Mouse (Mus musculus) ES-Bruce4 (cell line): ENCODE data around the gene Gcsam. TPM values are rescaled to one million over a fixed set of nuclear protein-coding genes. Genes with fewer than 3 reads are reported as not detected.

Experiments used
- H3K27ac ChIP-seq: 2 replicates; pipeline ENCODE4 v1.5.1; 2012; ENCODE audit warnings: low read length, inconsistent platforms; ENCODE audit not compliant: insufficient read depth
- H3K27me3 ChIP-seq: 2 replicates; pipeline ENCODE4 v1.6.1; 2012; ENCODE audit warnings: mild to moderate bottlenecking, low read length, inconsistent platforms; ENCODE audit not compliant: control insufficient read depth, poor library complexity, insufficient read depth, severe bottlenecking
- H3K36me3 ChIP-seq: 2 replicates; pipeline ENCODE4 v1.6.1; 2012; ENCODE audit warnings: inconsistent platforms, mild to moderate bottlenecking, low read length, moderate library complexity; ENCODE audit not compliant: control insufficient read depth, poor library complexity, insufficient read depth, severe bottlenecking
- H3K4me1 ChIP-seq: one replicate; pipeline ENCODE4 v1.8.1; 2011; ENCODE audit warnings: low read length; ENCODE audit not compliant: control insufficient read depth, insufficient read depth
- H3K4me3 ChIP-seq: 2 replicates; pipeline ENCODE4 v1.5.1; 2011; ENCODE audit warnings: low read depth, mild to moderate bottlenecking, low read length
- H3K9ac ChIP-seq: 2 replicates; pipeline ENCODE4 v1.6.1; 2012; ENCODE audit warnings: low read depth, mild to moderate bottlenecking, inconsistent platforms; ENCODE audit not compliant: poor library complexity, severe bottlenecking
- H3K9me3 ChIP-seq: replicated peaks from 2 replicates; pipeline ENCODE4 v1.6.1; 2012; ENCODE audit warnings: mild to moderate bottlenecking, low read length, inconsistent platforms; ENCODE audit not compliant: control insufficient read depth, poor library complexity, insufficient read depth, severe bottlenecking
- CTCF ChIP-seq: IDR thresholded peaks from one replicate; pipeline ENCODE4 v1.8.1; 2011; ENCODE audit warnings: low read depth, low read length
- EP300 ChIP-seq: IDR thresholded peaks from 2 replicates; pipeline ENCODE4 v1.6.1; 2011; ENCODE audit warnings: low read depth, low read length; ENCODE audit not compliant: insufficient read depth
- POLR2A ChIP-seq: IDR thresholded peaks from one replicate; pipeline ENCODE4 v1.8.1; 2011; ENCODE audit warnings: low read length; ENCODE audit not compliant: insufficient read depth
- polyA plus RNA-seq: library from polyadenylated mRNA; stranded (reverse); fragments of >200 nt; gene quantifications from 2 replicates; pipeline ENCODE4 v1.2.4, GENCODE M21; 2011; ENCODE audit warnings: low read depth; ENCODE audit not compliant: missing spikeins, insufficient read depth, insufficient read length

The Gcsam gene
- polyA plus RNA-seq, 1 experiment: not detected

DNA sequence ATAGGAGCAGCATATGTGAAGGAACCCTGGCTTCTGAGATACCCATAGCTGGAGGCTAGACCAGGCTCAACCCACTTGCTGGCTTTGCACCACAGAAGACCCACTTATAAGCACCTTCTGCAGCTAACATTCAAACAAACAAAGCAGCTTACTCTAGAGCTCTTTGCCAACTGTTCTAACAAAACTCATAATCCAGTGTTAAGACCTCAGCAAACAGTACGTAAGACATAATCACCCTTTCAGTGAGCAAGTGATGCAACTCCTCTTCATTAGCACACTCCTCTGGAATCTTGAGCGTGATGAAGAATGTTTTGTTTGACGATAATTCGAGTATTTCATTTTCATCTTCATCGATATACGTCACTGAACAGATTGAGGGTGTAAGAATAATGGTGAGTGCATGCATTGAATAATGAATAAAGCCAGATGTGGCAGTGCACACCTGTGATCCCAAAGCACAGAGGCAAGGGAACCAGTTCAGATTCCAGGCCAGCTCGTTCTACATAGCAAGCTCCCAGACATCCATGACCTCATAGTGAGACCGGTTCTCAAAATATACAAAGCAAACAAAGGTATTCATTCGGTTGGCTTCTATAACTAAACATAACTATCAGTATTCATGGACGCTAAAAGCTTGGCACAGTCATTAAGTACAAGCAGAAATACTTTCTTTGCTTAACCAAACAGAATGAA, 30.0 kb downstream of the Gcsam start:
- no peak for TF ChIP-seq POLR2A
- no peak for TF ChIP-seq CTCF
- no peak for TF ChIP-seq EP300
- H3K27ac ChIP-seq: no peak overlapping the region

GRCm38 (mm10) chr16:45641301-45641700, 31.1 kb downstream of the Gcsam start:
- Histone ChIP-seq H3K4me1 (no peaks in the 10 kb centered on the region), H3K27me3 (no peaks in the 10 kb centered on the region), H3K9me3 (no peaks in the 10 kb centered on the region), H3K36me3 (no peaks in the 10 kb centered on the region), H3K4me3 (no peak overlapping the region), H3K27ac (no peak overlapping the region), H3K9ac (no peak overlapping the region)
- TF ChIP-seq EP300 (no peak), CTCF (no peak), POLR2A (no peak)

More for the DNA sequence above, 30.0 kb downstream of the Gcsam start:
- Histone ChIP-seq H3K4me1 (no peaks in the 10 kb centered on the region), H3K27me3 (no peaks in the 10 kb centered on the region), H3K9ac (no peak overlapping the region), H3K4me3 (no peak overlapping the region), H3K36me3 (no peaks in the 10 kb centered on the region), H3K9me3 (no peaks in the 10 kb centered on the region)

GRCm38 (mm10) chr16:45643944-45644343, 33.8 kb downstream of the Gcsam start:
- H3K4me3 ChIP-seq: no peak overlapping the region
- no peaks in the 10 kb centered on the region for H3K36me3 ChIP-seq
- no peak overlapping the region for H3K9ac ChIP-seq
- TF ChIP-seq CTCF: no peak
- no peak for TF ChIP-seq EP300
- TF ChIP-seq POLR2A: no peak
- no peak overlapping the region for H3K27ac ChIP-seq
- H3K9me3 ChIP-seq: no peaks in the 10 kb centered on the region
- H3K4me1 ChIP-seq: no peaks in the 10 kb centered on the region
- no peaks in the 10 kb centered on the region for H3K27me3 ChIP-seq

GRCm38 (mm10) chr16:45644380-45644779, 34.2 kb downstream of the Gcsam start:
- Histone ChIP-seq H3K9me3 (no peaks in the 10 kb centered on the region), H3K27ac (no peak overlapping the region), H3K36me3 (no peaks in the 10 kb centered on the region), H3K9ac (no peak overlapping the region), H3K4me1 (no peaks in the 10 kb centered on the region), H3K27me3 (no peaks in the 10 kb centered on the region), H3K4me3 (no peak overlapping the region)
- TF ChIP-seq CTCF (no peak), POLR2A (no peak), EP300 (no peak)

DNA sequence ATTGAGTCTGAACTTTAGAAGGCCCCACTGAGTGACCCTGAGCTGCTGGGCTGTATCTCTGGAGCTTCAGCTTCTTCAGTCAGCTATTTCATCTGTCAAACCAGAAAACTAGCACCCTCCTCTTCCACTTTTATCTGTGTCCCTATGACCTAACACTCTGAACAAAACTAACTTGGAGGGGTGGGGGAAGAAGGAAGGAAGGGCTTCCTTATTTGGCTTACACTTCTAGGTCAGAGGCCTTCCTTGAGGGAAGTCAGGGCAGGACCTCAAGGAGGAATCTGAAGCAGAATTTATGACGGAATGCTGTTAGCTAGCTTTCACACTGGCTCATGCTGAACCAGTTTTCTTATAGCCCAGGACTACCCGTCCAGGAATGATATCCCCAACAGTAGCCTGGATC, 41.3 kb downstream of the Gcsam start:
- H3K9me3 ChIP-seq: no peaks in the 10 kb centered on the region
- TF ChIP-seq POLR2A (no peak), CTCF (no peak), EP300 (no peak)
- no peaks in the 10 kb centered on the region for H3K4me1 ChIP-seq
- H3K27ac ChIP-seq: no peak overlapping the region
- H3K4me3 ChIP-seq: no peak overlapping the region
- H3K27me3 ChIP-seq: no peaks in the 10 kb centered on the region; the same call in 1 of the 2 replicates
- H3K36me3 ChIP-seq: no peaks in the 10 kb centered on the region
- no peak overlapping the region for H3K9ac ChIP-seq
